Mouse (Mus musculus) lung, embryonic 15.5 days (tissue): ENCODE measurements around the gene Glt6d1. TPM values are rescaled to one million over a fixed set of nuclear protein-coding genes. Genes with fewer than 3 reads are reported as not detected.
"Not testable (repeated sequence)": the region's sequence is repeated elsewhere in the genome, so short reads cannot be mapped to it uniquely, and the experiment has no call there.

Experiments used
- ATAC-seq: fragments of 200-750 bp; cut with Nextera tagmentation; 2 replicates; pipeline ENCODE4 v1.8.0; 2017; ENCODE audit warnings: moderate number of reproducible peaks, borderline replicate concordance; ENCODE audit not compliant: low FRiP score, low TSS enrichment; ENCODE audit errors: extremely low read depth
- H3K27ac ChIP-seq: fragments of 300-500 bp; sonication (generic); 2 replicates; pipeline ENCODE4 v1.5.1; 2015; ENCODE audit warnings: moderate library complexity, mild to moderate bottlenecking, inconsistent platforms
- H3K27me3 ChIP-seq: fragments of 300-500 bp; sonication (generic); 2 replicates; pipeline ENCODE4 v1.6.1; 2015; ENCODE audit warnings: inconsistent platforms
- H3K36me3 ChIP-seq: fragments of 300-500 bp; sonication (generic); 2 replicates; pipeline ENCODE4 v1.6.1; 2015; ENCODE audit warnings: inconsistent platforms
- H3K4me1 ChIP-seq: fragments of 300-500 bp; sonication (generic); 2 replicates; pipeline ENCODE4 v1.6.1; 2015; ENCODE audit warnings: inconsistent platforms
- H3K4me2 ChIP-seq: fragments of 300-500 bp; sonication (generic); 2 replicates; pipeline ENCODE4 v1.6.1; 2015; ENCODE audit warnings: inconsistent platforms, mild to moderate bottlenecking, moderate library complexity
- H3K4me3 ChIP-seq: fragments of 300-500 bp; sonication (generic); 2 replicates; pipeline ENCODE4 v1.5.1; 2015; ENCODE audit warnings: mild to moderate bottlenecking, inconsistent platforms
- H3K9ac ChIP-seq: fragments of 300-500 bp; sonication (generic); 2 replicates; pipeline ENCODE4 v1.6.1; 2015; ENCODE audit warnings: inconsistent platforms
- H3K9me3 ChIP-seq: fragments of 300-500 bp; sonication (generic); 2 replicates; pipeline ENCODE4 v1.6.1; 2016; ENCODE audit warnings: inconsistent platforms
- WGBS: fragments of 180-500 bp; shearing (Covaris S2); methylation state at CpG from one replicate; pipeline ENCODE4 v1.1.7; 2015; 5-methylcytosine and 5-hydroxymethylcytosine counted together
- polyA plus RNA-seq: library from polyadenylated mRNA; unstranded; fragments of >200 nt; fragmentation: Nextera tagmentation; extraction: Ambion mirVana; gene quantifications from 2 replicates; pipeline ENCODE4 v1.2.1, GENCODE M21; 2015

Gene Glt6d1
- not detected in 2 replicates for polyA plus RNA-seq

DNA sequence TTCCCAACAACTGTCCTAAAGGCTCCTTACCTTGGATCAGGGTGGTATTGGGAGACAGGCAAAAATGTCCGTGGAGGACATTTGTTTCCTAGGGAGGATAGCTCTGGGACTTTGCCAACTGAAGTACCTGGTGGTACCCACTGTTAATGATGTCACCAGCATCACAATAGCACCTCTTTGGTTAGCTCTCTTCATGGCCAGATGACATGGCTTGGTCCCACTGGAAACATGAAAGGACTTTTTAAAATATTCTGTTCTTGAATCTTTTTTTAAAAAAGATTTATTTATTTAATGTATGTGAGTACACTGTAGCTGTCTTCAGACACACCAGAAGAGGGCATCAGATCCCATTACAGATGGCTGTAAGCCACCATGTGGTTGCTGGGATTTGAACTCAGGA is at the start of gene Glt6d1:
TSS of gene Glt6d1 (minus strand) at position 101 of the 400 bp plus-strand sequence.
- H3K9ac ChIP-seq, H3K27ac ChIP-seq, H3K4me2 ChIP-seq, H3K9me3 ChIP-seq, ATAC-seq, H3K4me1 ChIP-seq, H3K27me3 ChIP-seq, H3K4me3 ChIP-seq, H3K36me3 ChIP-seq: not testable (repeated sequence)
- 62% methylated on average over 1 of the region's 1 CpGs for WGBS

DNA sequence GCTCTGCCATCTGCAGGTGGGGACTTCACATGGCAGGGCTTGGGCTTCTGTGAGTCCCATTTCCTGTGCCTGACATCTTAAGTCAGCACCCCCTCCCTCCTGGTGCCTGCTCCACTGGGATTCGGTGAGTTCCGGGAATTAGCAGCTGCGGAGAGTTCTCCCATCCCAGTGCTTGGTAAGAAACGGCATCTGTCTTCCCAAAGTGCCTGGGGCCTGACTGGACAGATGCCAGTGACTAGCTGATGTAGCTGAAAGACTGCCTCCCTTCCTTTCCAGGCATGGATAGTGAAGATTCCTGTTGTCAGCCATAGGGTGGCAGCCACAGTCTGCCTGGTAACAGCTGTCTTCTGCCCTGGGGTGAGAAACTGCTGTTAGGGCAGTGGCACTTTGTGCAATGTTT is 49.8 kb upstream of the Glt6d1 start:
- ATAC-seq: no peak
- H3K9me3 ChIP-seq: no peaks in the 10 kb centered on the region
- H3K27me3 ChIP-seq: peaks cover 29% of the 10 kb centered on the region
- peaks cover 16% of the 10 kb centered on the region for H3K4me1 ChIP-seq
- no peak overlapping the region for H3K9ac ChIP-seq
- WGBS: 13% methylated on average over 4 of the region's 4 CpGs
- no peak overlapping the region for H3K4me2 ChIP-seq
- no peaks in the 10 kb centered on the region for H3K36me3 ChIP-seq
- no peak overlapping the region for H3K27ac ChIP-seq
- H3K4me3 ChIP-seq: no peak overlapping the region

DNA sequence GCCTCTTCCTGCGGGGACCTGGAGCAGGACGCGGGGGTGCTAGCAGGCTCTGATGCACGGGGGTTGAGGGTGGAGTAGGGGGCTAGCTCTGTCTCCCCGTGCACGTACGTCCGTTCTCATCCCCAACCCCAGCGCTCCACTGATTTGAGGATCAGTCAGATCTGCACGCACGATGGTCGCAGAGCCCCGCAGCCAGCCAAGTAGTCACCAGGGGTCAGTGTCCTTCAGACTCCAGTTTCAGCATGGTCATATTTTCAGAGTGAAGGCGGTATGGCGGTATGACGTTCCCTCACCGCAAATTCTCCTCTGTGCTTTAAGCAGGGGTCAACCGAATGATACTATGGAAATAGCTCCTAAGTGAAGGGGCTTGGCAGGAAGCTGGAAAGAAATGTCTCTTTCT is 48.6 kb upstream of the Glt6d1 start:
- Histone ChIP-seq H3K4me1 (peaks cover 16% of the 10 kb centered on the region), H3K36me3 (no peaks in the 10 kb centered on the region), H3K4me2 (peak overlapping the region; percentile 95), H3K27me3 (peaks cover 29% of the 10 kb centered on the region), H3K9me3 (no peaks in the 10 kb centered on the region), H3K9ac (no peak overlapping the region), H3K27ac (no peak overlapping the region), H3K4me3 (peak overlapping the region; percentile 44)
- ATAC-seq: no peak
- WGBS: 6% methylated on average over 18 of the region's 18 CpGs

DNA sequence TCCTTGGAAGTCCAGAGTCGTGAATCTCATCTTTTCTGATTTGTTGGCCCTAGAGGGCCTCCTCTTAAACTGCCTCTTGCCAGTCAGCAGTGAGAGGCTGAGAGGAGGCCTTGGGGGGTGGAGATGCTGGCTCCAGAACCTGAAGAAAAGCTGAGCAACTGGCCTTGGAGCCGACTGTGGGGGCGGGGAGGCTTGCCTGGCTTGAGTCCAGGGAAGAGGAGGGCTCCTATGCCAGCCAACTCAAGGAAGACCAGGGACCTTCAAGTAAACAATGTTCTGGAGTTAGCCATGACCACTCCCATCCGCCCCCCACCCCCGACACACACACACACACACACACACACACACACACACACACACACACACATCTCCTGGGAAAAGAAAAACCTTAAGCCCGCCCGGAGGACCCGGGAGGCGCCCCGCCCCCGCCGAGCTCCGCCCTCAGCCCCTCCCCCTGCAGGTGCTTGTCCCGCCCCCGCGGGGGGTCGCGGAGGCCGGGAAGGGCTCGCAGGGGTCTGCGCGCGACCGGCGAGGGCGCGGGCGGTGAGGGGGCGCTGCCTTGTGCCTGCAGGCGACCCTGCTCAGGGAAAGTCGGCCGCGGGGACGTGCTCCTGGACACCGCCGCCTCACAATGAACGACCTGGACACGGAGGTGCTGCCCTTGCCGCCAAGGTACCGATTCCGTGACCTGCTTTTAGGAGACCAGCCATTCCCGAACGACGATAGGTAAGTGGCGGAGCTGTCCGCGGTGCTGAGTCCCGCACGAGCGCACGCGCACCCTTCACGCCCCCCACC is 47.9 kb upstream of the Glt6d1 start, which contains the start of gene Kcnt1:
TSS of gene Kcnt1 (plus strand) at position 398 of the 795 bp plus-strand sequence.
- Histone ChIP-seq H3K4me2 (peak within 1 kb of the TSS; percentile 95), H3K4me1 (peaks cover 16% of the 10 kb centered on the region), H3K27ac (no peak within 1 kb of the TSS), H3K36me3 (no peaks in the 10 kb centered on the region), H3K9ac (no peak within 1 kb of the TSS), H3K27me3 (peaks cover 29% of the 10 kb centered on the region), H3K9me3 (no peaks in the 10 kb centered on the region), H3K4me3 (peak within 1 kb of the TSS; percentile 44)
- under 1% methylated on average over 34 of the region's 53 CpGs for WGBS
- peak; percentile 32; the same call in 1 of the 2 replicates for ATAC-seq

DNA sequence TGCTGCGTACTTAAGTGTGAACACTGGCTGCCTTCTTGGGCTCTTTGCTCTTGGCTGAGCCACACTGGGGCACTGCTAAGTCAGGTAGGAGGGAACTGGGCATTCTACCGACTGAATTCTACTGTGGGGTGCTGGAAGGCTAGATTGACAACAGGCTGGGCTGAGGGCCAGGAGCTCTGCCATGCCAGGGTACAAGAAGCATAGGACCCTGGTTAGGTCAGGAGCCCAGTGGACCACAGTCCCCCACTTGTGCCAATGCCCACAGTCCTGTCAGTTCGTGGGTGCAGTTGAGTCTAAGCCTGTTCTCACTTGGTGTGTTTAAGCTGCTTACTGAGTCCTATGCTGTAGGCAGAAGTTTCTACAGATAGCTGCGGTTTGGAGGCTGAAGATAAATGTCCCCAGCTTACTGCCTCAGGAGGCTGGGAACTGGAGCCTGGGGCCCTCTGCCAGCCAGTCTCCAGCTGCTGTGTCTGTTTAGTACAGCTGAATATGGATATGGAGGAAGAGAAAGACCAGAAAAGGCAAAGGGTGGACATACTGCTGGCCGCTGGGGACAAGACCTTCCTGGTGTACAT is 47.1 kb upstream of the Glt6d1 start:
- Histone ChIP-seq H3K9me3 (no peaks in the 10 kb centered on the region), H3K4me1 (peaks cover 16% of the 10 kb centered on the region), H3K9ac (no peak overlapping the region), H3K36me3 (no peaks in the 10 kb centered on the region), H3K4me2 (peak overlapping the region; percentile 95), H3K27me3 (peaks cover 29% of the 10 kb centered on the region), H3K4me3 (no peak overlapping the region), H3K27ac (no peak overlapping the region)
- ATAC-seq: no peak
- WGBS: 53% methylated on average over 5 of the region's 5 CpGs

DNA sequence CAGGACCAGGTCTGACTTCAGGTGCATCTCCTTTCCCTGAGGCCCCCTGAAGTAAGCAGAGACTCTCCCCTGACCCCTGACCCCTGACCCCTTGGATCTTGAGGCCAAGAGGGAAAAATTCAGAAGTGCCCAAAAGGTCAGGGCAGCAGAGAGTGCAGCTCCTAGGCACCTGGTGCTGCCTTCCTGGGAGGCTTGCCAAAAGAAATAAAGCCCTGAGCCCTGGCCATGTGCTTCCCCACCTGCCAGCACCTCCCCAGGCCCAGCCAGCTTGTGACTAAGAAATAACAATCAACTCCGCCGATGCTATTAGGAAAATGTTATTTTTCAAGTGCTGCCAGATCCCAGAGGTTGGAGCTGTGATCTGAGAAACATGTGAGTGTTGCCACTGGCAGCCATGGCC is 46.4 kb upstream of the Glt6d1 start:
- WGBS: 47% methylated on average over 2 of the region's 2 CpGs
- Histone ChIP-seq H3K4me3 (no peak overlapping the region), H3K27me3 (peaks cover 29% of the 10 kb centered on the region), H3K9ac (no peak overlapping the region), H3K9me3 (no peaks in the 10 kb centered on the region), H3K27ac (no peak overlapping the region), H3K36me3 (no peaks in the 10 kb centered on the region), H3K4me2 (no peak overlapping the region), H3K4me1 (peaks cover 16% of the 10 kb centered on the region)
- ATAC-seq: no peak

DNA sequence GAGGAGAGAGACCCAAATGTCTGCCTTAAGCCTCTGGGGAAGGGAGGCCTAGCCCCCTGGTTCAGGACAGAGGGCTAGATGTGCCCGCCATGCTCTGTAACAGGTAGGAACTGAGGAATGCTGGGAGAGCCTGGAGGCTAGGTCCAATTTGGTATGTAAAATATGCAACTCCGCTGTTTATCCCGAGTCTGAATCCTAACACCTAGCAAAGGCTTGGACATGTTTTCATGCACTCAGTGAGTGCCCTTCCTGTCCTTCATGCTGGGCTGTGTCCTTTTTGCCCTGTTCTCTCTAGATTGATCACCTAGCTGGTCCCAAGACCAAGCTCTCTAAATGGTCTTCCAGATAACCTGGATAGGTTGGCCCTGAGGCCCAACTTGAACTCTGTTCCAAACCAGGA is 44.2 kb upstream of the Glt6d1 start:
- no peak overlapping the region for H3K9ac ChIP-seq
- ATAC-seq: no peak
- H3K36me3 ChIP-seq: no peaks in the 10 kb centered on the region
- no peak overlapping the region for H3K4me2 ChIP-seq
- no peak overlapping the region for H3K27ac ChIP-seq
- WGBS: 68% methylated on average over 3 of the region's 3 CpGs
- peaks cover 16% of the 10 kb centered on the region for H3K4me1 ChIP-seq
- no peak overlapping the region for H3K4me3 ChIP-seq
- peaks cover 23% of the 10 kb centered on the region for H3K27me3 ChIP-seq
- no peaks in the 10 kb centered on the region for H3K9me3 ChIP-seq

DNA sequence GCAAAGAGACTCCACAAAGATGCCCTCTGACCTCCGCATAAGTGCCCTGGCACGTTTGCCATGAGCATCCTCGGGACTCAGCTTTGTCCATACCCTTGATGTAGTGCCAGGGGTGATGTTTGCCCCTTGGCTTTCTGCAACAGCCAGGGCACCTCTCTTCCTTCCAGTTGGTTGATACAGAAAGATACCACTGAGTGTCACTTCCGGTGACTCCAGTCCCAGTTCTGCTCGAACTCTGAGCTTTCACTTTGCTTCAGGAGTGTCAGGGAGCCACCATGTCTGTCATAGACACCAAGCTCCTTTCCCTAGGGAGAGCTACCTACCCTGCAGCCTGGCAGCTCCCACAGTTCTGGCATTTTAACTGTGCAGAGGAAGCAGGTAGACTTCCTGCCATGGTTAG is 38.4 kb upstream of the Glt6d1 start:
- no peaks in the 10 kb centered on the region for H3K36me3 ChIP-seq
- H3K27ac ChIP-seq: no peak overlapping the region
- peaks cover 5% of the 10 kb centered on the region; the same call in 1 of the 2 replicates for H3K4me1 ChIP-seq
- H3K4me3 ChIP-seq: no peak overlapping the region
- H3K9me3 ChIP-seq: no peaks in the 10 kb centered on the region
- no peak for ATAC-seq
- H3K27me3 ChIP-seq: no peaks in the 10 kb centered on the region
- 64% methylated on average over 5 of the region's 5 CpGs for WGBS
- H3K9ac ChIP-seq: no peak overlapping the region
- no peak overlapping the region for H3K4me2 ChIP-seq

DNA sequence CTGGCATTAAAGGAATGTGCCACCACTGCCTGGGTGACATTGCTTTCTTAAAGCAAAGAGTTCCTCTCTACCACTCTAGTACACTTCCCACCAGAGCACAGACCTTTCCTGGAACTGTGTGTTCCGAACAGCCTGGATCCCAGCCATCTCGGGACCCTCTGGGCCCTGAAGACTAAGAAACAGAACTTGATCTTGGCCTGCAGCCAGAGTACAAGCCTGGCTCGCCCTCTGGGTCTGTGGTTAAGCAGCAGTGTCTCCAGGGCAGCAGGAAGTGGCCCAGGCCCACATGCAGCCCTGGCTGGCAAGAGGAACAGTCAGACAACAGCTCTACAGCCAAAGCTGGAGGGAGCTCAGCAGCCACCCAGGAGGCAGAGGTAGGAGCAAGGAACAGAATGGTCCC is 37.0 kb upstream of the Glt6d1 start:
- no peak overlapping the region for H3K27ac ChIP-seq
- H3K4me2 ChIP-seq: no peak overlapping the region
- peaks cover 5% of the 10 kb centered on the region; the same call in 1 of the 2 replicates for H3K4me1 ChIP-seq
- no peak overlapping the region for H3K9ac ChIP-seq
- H3K9me3 ChIP-seq: no peaks in the 10 kb centered on the region
- 15% methylated on average over 3 of the region's 3 CpGs for WGBS
- H3K36me3 ChIP-seq: no peaks in the 10 kb centered on the region
- no peak overlapping the region for H3K4me3 ChIP-seq
- no peaks in the 10 kb centered on the region for H3K27me3 ChIP-seq
- ATAC-seq: peak; percentile 53; the same call in 1 of the 2 replicates

DNA sequence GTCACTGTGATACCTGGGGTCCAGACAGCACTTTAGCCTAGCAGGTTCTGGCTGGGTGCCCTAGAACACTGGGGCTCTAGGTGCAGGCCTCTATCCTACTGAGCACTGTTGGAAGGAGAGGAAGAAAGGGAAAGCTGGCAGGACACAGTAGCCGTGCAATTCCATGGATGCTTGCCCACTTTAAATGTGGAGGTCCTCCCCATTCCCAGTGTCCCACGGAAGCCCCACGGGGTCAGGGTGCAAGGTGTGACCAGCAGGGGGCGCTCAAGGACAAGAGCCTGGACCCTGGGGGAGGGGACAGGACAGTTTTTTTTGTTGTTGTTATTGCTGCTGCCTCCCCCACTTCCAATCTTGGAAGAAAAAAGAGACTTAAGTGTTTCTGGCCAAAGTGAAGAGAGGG is 34.7 kb upstream of the Glt6d1 start:
- 15% methylated on average over 4 of the region's 4 CpGs for WGBS
- H3K4me3 ChIP-seq: no peak overlapping the region
- no peak overlapping the region for H3K27ac ChIP-seq
- no peak overlapping the region for H3K9ac ChIP-seq
- no peaks in the 10 kb centered on the region for H3K36me3 ChIP-seq
- peaks cover 5% of the 10 kb centered on the region; the same call in 1 of the 2 replicates for H3K4me1 ChIP-seq
- no peaks in the 10 kb centered on the region for H3K9me3 ChIP-seq
- no peaks in the 10 kb centered on the region for H3K27me3 ChIP-seq
- no peak for ATAC-seq
- H3K4me2 ChIP-seq: no peak overlapping the region

DNA sequence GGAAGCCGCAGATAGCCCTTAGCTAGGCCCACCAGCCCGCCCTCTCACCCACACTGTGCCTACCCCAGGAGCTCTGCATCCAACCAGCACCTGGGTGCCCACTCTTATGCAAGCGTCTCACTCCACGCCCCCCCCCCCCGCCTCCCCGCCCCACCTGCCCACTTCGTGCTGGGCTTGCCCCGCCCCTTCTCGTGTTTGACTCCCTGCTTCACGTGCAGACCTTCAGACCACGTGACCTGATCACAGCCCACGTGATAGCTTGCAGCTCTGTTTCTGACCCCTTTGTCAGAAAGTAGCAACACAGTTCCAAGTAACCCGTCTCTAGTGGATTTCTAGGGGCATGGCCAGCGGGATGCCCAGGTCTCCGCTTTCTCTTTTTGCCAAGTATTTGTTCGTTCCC is 31.6 kb upstream of the Glt6d1 start, which contains the start of gene Sohlh1:
TSS of gene Sohlh1 (minus strand) at position 23 of the 400 bp plus-strand sequence.
- no peak within 1 kb of the TSS for H3K27ac ChIP-seq
- H3K4me3 ChIP-seq: no peak within 1 kb of the TSS
- 77% methylated on average over 15 of the region's 16 CpGs for WGBS
- no peak for ATAC-seq
- H3K4me1 ChIP-seq: no peaks in the 10 kb centered on the region
- no peak within 1 kb of the TSS for H3K9ac ChIP-seq
- H3K4me2 ChIP-seq: no peak within 1 kb of the TSS
- no peaks in the 10 kb centered on the region for H3K27me3 ChIP-seq
- no peaks in the 10 kb centered on the region for H3K9me3 ChIP-seq
- H3K36me3 ChIP-seq: no peaks in the 10 kb centered on the region

DNA sequence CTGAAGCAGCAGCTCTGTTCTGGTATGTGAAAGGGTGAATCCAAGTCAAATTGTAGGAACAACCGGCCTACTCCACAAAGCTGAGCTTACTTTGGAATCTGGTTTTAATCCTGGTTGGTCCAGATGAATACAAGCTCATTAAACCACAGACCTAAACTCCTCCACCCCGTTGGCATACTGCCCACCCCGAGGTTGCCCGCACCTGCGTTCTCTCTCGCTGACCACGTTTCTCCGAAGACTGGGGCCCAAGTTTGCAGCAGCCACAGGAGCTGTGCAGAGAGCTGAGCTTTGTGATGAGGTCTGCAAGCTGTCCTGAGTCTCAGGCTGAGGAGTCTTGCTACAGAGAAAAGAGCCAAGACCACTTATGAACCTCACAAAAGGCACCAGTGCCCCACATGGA is 30.9 kb upstream of the Glt6d1 start:
- ATAC-seq: no peak
- no peak overlapping the region for H3K9ac ChIP-seq
- no peak overlapping the region for H3K4me2 ChIP-seq
- no peaks in the 10 kb centered on the region for H3K27me3 ChIP-seq
- H3K4me1 ChIP-seq: no peaks in the 10 kb centered on the region
- 80% methylated on average over 8 of the region's 8 CpGs for WGBS
- no peaks in the 10 kb centered on the region for H3K36me3 ChIP-seq
- H3K27ac ChIP-seq: no peak overlapping the region
- no peaks in the 10 kb centered on the region for H3K9me3 ChIP-seq
- H3K4me3 ChIP-seq: no peak overlapping the region
